Mouse (Mus musculus) forebrain, embryonic 14.5 days (tissue): ENCODE measurements at regions not wholly inside any gene's neighbourhood (a gene's known extent, or its start where the extent isn't known, plus 50 kb on each side); places are given as distances from the start of the nearest gene placed in this dataset.

Experiments
- ATAC-seq: fragments of 200-750 bp; cut with Nextera tagmentation; 2 replicates; pipeline ENCODE4 v1.8.0; 2017; ENCODE audit warnings: mild to moderate bottlenecking, moderate library complexity
- DNase-seq: peaks from one replicate; pipeline ENCODE4 v3.0.0-alpha.2; 2015; ENCODE audit warnings: low spot score
- H3K27ac ChIP-seq: fragments of 300-500 bp; sonication (generic); 2 replicates; pipeline ENCODE4 v1.5.1; 2014; ENCODE audit warnings: low read depth, mild to moderate bottlenecking, control low read depth, low read length, moderate library complexity
- H3K27me3 ChIP-seq: fragments of 300-500 bp; sonication (generic); replicated peaks from 2 replicates; pipeline ENCODE4 v1.6.1; 2014; ENCODE audit warnings: low read length, control low read depth, mixed read lengths; ENCODE audit not compliant: control insufficient read depth, insufficient read depth
- H3K36me3 ChIP-seq: fragments of 300-500 bp; sonication (generic); 2 replicates; pipeline ENCODE4 v1.6.1; 2014; ENCODE audit warnings: low read length, control low read depth; ENCODE audit not compliant: control insufficient read depth, insufficient read depth
- H3K4me1 ChIP-seq: fragments of 300-500 bp; sonication (generic); 2 replicates; pipeline ENCODE4 v1.6.1; 2014; ENCODE audit warnings: antibody characterized with exemption, low read length, control low read depth; ENCODE audit not compliant: control insufficient read depth, insufficient read depth
- H3K4me2 ChIP-seq: fragments of 300-500 bp; sonication (generic); 2 replicates; pipeline ENCODE4 v1.6.1; 2014; ENCODE audit warnings: mild to moderate bottlenecking, control low read depth, low read length
- H3K4me3 ChIP-seq: fragments of 300-500 bp; sonication (generic); 2 replicates; pipeline ENCODE4 v1.5.1; 2014; ENCODE audit warnings: low read depth, low read length, control low read depth
- H3K9ac ChIP-seq: fragments of 300-500 bp; sonication (generic); 2 replicates; pipeline ENCODE4 v1.6.1; 2014; ENCODE audit warnings: mild to moderate bottlenecking, low read length, control low read depth, moderate library complexity
- H3K9me3 ChIP-seq: fragments of 300-500 bp; sonication (generic); replicated peaks from 2 replicates; pipeline ENCODE4 v1.6.1; 2016; ENCODE audit warnings: low read length, control low read depth, mixed read lengths; ENCODE audit not compliant: control insufficient read depth
- WGBS: fragments of 180-500 bp; shearing (Covaris S2); extraction: QIAGEN DNeasy Blood & Tissue Kit; methylation state at CpG from one replicate; pipeline ENCODE4 v1.1.7; 2014; 5-methylcytosine and 5-hydroxymethylcytosine counted together

DNA sequence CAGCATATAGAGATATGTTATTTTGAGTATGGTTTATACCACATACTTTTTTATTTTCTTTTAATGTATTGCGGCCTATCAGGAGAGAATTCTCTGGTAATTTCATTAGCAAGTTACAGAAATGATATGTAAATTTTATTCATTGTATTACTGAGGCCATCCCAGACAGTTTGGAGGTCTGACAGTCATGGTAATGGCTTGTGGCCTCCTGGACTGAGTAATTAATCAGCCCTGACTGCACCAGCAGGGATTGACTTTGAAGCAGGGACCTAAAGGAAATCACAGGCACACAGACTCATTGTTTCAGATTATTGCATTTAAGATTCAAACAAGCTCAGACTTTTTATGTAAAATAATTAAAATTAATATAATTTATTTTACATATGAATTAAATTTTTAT lies 435.9 kb upstream of the Siglech start:
- ATAC-seq (no peak), DNase-seq (no peak)
- no peak overlapping the region for H3K4me3 ChIP-seq
- H3K27me3 ChIP-seq: no peaks in the 10 kb centered on the region
- no peaks in the 10 kb centered on the region for H3K9me3 ChIP-seq
- H3K4me1 ChIP-seq: no peaks in the 10 kb centered on the region
- H3K27ac ChIP-seq: no peak overlapping the region
- no peak overlapping the region for H3K4me2 ChIP-seq
- no peaks in the 10 kb centered on the region for H3K36me3 ChIP-seq
- H3K9ac ChIP-seq: no peak overlapping the region
- WGBS: 92% methylated on average over 1 of the region's 1 CpGs

DNA sequence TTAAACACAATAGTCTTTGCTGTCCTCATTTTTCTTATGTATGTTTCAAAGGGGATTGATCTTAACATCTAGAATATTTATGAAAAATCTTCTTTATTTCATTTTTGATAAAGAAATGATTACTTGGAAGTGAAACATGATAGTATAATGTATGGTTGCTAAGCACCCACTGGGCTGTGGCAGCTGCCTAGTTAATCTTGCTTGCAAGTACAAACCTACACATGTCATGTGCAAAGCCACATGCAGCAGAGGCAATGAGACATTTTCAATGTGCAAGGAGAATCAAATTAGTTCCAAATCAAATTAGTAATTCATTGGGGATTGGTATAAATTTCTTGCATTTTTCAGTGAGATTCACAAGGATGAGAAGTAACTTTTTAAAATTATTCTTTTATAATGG lies 428.1 kb upstream of the Siglech start:
- Histone ChIP-seq H3K9me3 (no peaks in the 10 kb centered on the region), H3K4me2 (no peak overlapping the region), H3K9ac (no peak overlapping the region), H3K27ac (no peak overlapping the region), H3K36me3 (no peaks in the 10 kb centered on the region), H3K4me3 (no peak overlapping the region), H3K4me1 (no peaks in the 10 kb centered on the region), H3K27me3 (no peaks in the 10 kb centered on the region)
- DNase-seq (peak; percentile 10), ATAC-seq (no peak)
